Mouse (Mus musculus) forebrain, embryonic 10.5 days (tissue): ENCODE measurements around the gene Snapc5. TPM values are rescaled to one million over a fixed set of nuclear protein-coding genes. Genes with fewer than 3 reads are reported as not detected.

Experiments
- DNase-seq: peaks from one replicate; pipeline ENCODE4 v3.0.0-alpha.2; 2017; ENCODE audit warnings: low spot score; ENCODE audit errors: extremely low spot score
- H3K27ac ChIP-seq: fragments of 300-500 bp; sonication (generic); 2 replicates; pipeline ENCODE4 v1.5.1; 2016; ENCODE audit warnings: mild to moderate bottlenecking
- H3K27me3 ChIP-seq: fragments of 300-500 bp; sonication (generic); 2 replicates; pipeline ENCODE4 v1.6.1; 2016; ENCODE audit warnings: mild to moderate bottlenecking; ENCODE audit not compliant: poor library complexity, severe bottlenecking
- H3K36me3 ChIP-seq: fragments of 300-500 bp; sonication (generic); replicated peaks from 2 replicates; pipeline ENCODE4 v1.6.1; 2016; ENCODE audit warnings: mild to moderate bottlenecking, moderate library complexity
- H3K4me1 ChIP-seq: fragments of 300-500 bp; sonication (generic); 2 replicates; pipeline ENCODE4 v1.6.1; 2016
- H3K4me3 ChIP-seq: fragments of 300-500 bp; sonication (generic); 2 replicates; pipeline ENCODE4 v1.5.1; 2016; ENCODE audit warnings: mild to moderate bottlenecking, moderate library complexity
- H3K9me3 ChIP-seq: fragments of 300-500 bp; sonication (generic); 2 replicates; pipeline ENCODE4 v1.6.1; 2016; ENCODE audit warnings: mild to moderate bottlenecking, moderate library complexity
- WGBS: fragments of 180-500 bp; shearing (Covaris S2); methylation state at CpG from one replicate; pipeline ENCODE4 v1.1.7; 2016; 5-methylcytosine and 5-hydroxymethylcytosine counted together
- microRNA-seq: library from miRNA; unstranded; fragments of <30 nt; microRNA quantifications from one replicate; pipeline ENCODE4, GENCODE M21; 2017
- polyA plus RNA-seq: library from polyadenylated mRNA; unstranded; fragments of >200 nt; fragmentation: Nextera tagmentation; extraction: Ambion mirVana; gene quantifications from 2 replicates; pipeline ENCODE4 v1.2.1, GENCODE M21; 2016

The Snapc5 gene
- polyA plus RNA-seq, 1 experiment from 2014 or later = 35.6 TPM

DNA sequence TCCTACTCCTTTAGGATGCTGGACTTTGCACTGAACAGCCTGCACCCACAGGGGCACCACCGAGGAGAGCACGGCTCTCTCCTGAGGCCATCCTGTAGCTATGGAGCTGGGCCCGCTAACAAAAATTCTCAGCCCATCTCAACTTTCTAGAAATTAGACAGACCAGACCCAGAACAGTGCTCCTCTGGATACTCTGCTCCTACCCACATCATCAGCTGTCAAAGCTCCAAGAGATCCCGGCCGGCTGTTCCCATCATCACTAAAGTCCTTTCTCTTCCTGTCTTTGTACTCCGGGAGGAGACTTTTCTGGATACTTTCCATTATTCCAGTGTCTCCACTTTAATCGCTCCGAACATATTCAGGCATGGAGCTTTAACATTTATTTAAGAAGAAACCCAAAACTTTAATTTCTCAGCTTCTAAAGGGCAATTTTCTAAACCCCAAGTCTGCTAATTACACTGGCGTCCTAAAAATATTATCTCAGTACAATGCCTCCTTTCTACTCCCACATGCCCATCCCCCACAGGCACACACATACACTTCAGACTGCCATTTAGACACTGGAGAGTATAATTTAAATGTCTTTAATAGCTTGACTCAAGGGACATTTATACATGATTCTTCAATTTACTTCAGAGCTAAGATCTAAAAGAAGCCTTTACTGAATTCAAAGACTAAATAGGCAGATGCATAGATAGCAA, 53.3 kb downstream of the Snapc5 start:
- Histone ChIP-seq H3K4me1 (peaks cover 41% of the 10 kb centered on the region), H3K27me3 (no peaks in the 10 kb centered on the region), H3K9me3 (no peaks in the 10 kb centered on the region), H3K4me3 (no peak overlapping the region), H3K27ac (0 out of 2 replicates have a peak overlapping the region, but pooled peaks have one; percentile 2), H3K36me3 (peaks cover 23% of the 10 kb centered on the region)
- no peak for DNase-seq
- WGBS = 73% methylated on average over 9 of the region's 9 CpGs

Small RNAs within 50 kb of the gene (microRNA-seq; reads per million reads assigned to microRNA genes)
- gene Gm24106 = not detected

Other genes starting within 250 kb of the Snapc5 start
- gene Smad6, start 157.2 kb upstream of the Snapc5 start, polyA plus RNA-seq = 3.6 and 3.7 TPM in 2 replicates
- 0.11 TPM in 1 of 2 replicates, not detected in the other for gene Lctl, start 62.1 kb upstream of the Snapc5 start, polyA plus RNA-seq
- 47.5 and 49.3 TPM in 2 replicates for gene Zwilch, start 6.2 kb upstream of the Snapc5 start, polyA plus RNA-seq
- 1,283 and 1,312 TPM in 2 replicates for gene Rpl4, start 5.9 kb upstream of the Snapc5 start, polyA plus RNA-seq
- 3.6 and 4.4 TPM in 2 replicates for gene Uchl4, start 55.9 kb downstream of the Snapc5 start, polyA plus RNA-seq
- gene Map2k1, start 74.4 kb downstream of the Snapc5 start, polyA plus RNA-seq = 74.9 and 81.7 TPM in 2 replicates
- gene Tipin, start 102.3 kb downstream of the Snapc5 start, polyA plus RNA-seq = 330 and 333 TPM in 2 replicates
- 21.2 and 21.9 TPM in 2 replicates for gene Dis3l, start 162.0 kb downstream of the Snapc5 start, polyA plus RNA-seq
- gene Megf11, start 206.4 kb downstream of the Snapc5 start, polyA plus RNA-seq = 0.92 and 0.99 TPM in 2 replicates